Mouse (Mus musculus) liver, embryonic 16.5 days (tissue): ENCODE data around the gene Mrgprd. TPM values are rescaled to one million over a fixed set of nuclear protein-coding genes. Genes with fewer than 3 reads are reported as not detected.

Experiments
- ATAC-seq: fragments of 200-750 bp; cut with Nextera tagmentation; 2 replicates; pipeline ENCODE4 v1.8.0; 2017; ENCODE audit warnings: low read depth, mild to moderate bottlenecking, moderate number of reproducible peaks, moderate library complexity
- H3K27ac ChIP-seq: fragments of 300-500 bp; sonication (generic); 2 replicates; pipeline ENCODE4 v1.5.1; 2014; ENCODE audit warnings: mild to moderate bottlenecking, low read length
- H3K27me3 ChIP-seq: fragments of 300-500 bp; sonication (generic); 2 replicates; pipeline ENCODE4 v1.6.1; 2014; ENCODE audit warnings: low read depth, low read length, mixed read lengths; ENCODE audit not compliant: control insufficient read depth, insufficient read depth
- H3K36me3 ChIP-seq: fragments of 300-500 bp; sonication (generic); 2 replicates; pipeline ENCODE4 v1.6.1; 2014; ENCODE audit warnings: mild to moderate bottlenecking; ENCODE audit not compliant: control insufficient read depth, insufficient read depth
- H3K4me1 ChIP-seq: fragments of 300-500 bp; sonication (generic); 2 replicates; pipeline ENCODE4 v1.6.1; 2014; ENCODE audit warnings: low read depth, low read length, mixed read lengths; ENCODE audit not compliant: control insufficient read depth
- H3K4me2 ChIP-seq: fragments of 300-500 bp; sonication (generic); 2 replicates; pipeline ENCODE4 v1.6.1; 2014; ENCODE audit warnings: low read depth, low read length, mixed read lengths
- H3K4me3 ChIP-seq: fragments of 300-500 bp; sonication (generic); 2 replicates; pipeline ENCODE4 v1.5.1; 2014; ENCODE audit warnings: low read depth, mild to moderate bottlenecking, low read length
- H3K9ac ChIP-seq: fragments of 300-500 bp; sonication (generic); 2 replicates; pipeline ENCODE4 v1.6.1; 2014; ENCODE audit warnings: low read depth, low read length
- H3K9me3 ChIP-seq: fragments of 300-500 bp; sonication (generic); replicated peaks from 2 replicates; pipeline ENCODE4 v1.6.1; 2016; ENCODE audit warnings: low read length; ENCODE audit not compliant: control insufficient read depth
- WGBS: fragments of 180-500 bp; shearing (Covaris S2); extraction: QIAGEN DNeasy Blood & Tissue Kit; methylation state at CpG from one replicate; pipeline ENCODE4 v1.1.7; 2014; ENCODE audit not compliant: insufficient replicate concordance; 5-methylcytosine and 5-hydroxymethylcytosine counted together
- polyA plus RNA-seq: library from polyadenylated mRNA; unstranded; fragments of >200 nt; fragmentation: Nextera tagmentation; extraction: Ambion mirVana; gene quantifications from 2 replicates; pipeline ENCODE4 v1.2.1, GENCODE M21; 2015

Mrgprd gene
- polyA plus RNA-seq, 1 experiment from 2014 or later: not detected

DNA sequence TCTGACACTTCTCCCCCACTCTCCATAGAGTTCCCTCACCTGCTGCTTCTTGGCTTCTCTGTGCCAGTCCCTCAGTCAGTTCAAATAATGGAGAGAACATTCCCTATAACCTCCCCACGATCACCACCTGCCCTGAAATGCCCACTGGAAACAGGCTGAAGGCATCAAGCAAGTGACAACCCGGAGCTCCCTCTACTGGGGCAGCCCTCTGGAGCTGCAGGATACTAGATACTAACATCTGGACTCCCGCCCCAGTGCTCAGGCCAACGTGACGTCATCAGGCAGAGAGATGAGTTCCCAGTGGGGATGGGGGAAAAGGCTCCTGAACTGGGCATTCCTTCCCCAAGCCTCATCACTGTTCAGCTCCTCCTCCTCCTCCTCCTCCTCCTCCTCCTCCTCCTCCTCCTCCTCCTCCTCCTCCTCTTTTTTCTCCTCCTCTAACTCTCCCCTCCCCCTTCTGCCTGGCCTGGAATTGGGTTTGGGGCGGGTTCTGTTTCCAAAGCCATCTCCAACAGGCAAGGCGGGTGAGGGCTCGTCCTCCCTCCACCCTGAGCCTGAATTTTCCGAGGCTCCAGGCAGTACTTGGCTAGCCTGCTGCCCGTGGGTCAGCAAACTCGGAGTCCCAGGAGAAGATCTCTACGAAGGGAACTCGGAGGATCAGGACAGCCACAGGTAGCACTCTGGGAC lies 14.2 kb upstream of the Mrgprd start, which contains the start of gene Mrgprf:
Gene Mrgprf, plus strand, starts transcription at position 508 of the 687 bp plus-strand sequence.
- ATAC-seq: no peak
- Histone ChIP-seq H3K27ac (no peak within 1 kb of the TSS), H3K27me3 (no peaks in the 10 kb centered on the region), H3K4me1 (peaks cover 5% of the 10 kb centered on the region; the same call in 1 of the 2 replicates), H3K4me3 (no peak within 1 kb of the TSS), H3K9me3 (no peaks in the 10 kb centered on the region), H3K9ac (no peak within 1 kb of the TSS), H3K36me3 (no peaks in the 10 kb centered on the region), H3K4me2 (no peak within 1 kb of the TSS)
- WGBS: 31% methylated on average over 12 of the region's 13 CpGs

DNA sequence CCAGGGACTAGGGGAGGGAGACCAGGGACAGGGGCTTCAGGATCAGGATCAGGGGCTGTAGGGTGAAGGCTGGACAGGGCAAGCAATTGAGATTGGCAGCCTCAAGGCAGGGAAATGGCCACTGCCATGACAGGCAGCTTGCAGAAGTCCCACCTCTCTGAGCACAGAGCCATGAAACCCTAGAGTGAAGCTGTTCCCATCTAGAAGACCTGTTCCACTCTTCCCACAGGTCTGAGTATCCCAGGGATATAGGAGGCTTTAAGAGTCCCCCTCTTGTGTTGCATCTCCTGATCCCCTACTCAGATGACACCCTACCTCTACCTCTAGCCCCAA lies 13.7 kb upstream of the Mrgprd start:
- no peaks in the 10 kb centered on the region for H3K9me3 ChIP-seq
- no peaks in the 10 kb centered on the region for H3K27me3 ChIP-seq
- H3K36me3 ChIP-seq: no peaks in the 10 kb centered on the region
- no peak overlapping the region for H3K4me2 ChIP-seq
- peaks cover 5% of the 10 kb centered on the region; the same call in 1 of the 2 replicates for H3K4me1 ChIP-seq
- no peak for ATAC-seq
- H3K4me3 ChIP-seq: no peak overlapping the region
- H3K27ac ChIP-seq: no peak overlapping the region
- H3K9ac ChIP-seq: no peak overlapping the region

DNA sequence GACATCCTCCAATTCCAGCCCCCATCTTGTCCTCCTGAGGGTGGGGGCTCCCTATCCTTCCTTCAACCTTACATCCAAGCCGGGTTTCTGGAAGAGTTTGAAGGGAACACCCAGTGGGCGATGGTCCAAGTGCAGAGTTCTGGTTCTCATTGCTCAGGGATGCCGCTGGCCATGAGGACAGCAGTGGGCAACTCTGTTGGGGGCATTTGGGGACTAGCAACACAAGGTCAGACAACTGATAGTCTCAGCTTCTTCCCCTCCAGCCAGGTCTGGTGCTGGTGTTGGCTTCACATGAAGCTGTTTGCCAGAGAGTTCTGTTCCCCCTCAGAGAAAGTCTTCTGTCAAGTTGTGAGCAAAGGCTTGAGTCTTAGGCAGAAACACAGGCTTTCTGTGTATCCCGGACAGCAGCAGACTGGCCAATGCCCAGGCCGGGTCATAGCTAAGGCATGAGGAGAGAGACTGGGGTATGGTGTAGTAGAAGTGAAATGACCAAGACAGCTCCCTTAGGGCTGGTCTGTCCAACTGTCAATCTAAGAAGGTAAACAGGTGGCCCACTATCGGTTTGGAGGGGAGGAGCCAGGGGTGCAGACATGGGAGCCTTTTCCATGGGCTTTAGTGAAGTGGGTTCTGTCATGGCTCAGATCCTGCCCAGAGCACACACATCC lies 13.2 kb upstream of the Mrgprd start:
- no peak overlapping the region for H3K4me3 ChIP-seq

DNA sequence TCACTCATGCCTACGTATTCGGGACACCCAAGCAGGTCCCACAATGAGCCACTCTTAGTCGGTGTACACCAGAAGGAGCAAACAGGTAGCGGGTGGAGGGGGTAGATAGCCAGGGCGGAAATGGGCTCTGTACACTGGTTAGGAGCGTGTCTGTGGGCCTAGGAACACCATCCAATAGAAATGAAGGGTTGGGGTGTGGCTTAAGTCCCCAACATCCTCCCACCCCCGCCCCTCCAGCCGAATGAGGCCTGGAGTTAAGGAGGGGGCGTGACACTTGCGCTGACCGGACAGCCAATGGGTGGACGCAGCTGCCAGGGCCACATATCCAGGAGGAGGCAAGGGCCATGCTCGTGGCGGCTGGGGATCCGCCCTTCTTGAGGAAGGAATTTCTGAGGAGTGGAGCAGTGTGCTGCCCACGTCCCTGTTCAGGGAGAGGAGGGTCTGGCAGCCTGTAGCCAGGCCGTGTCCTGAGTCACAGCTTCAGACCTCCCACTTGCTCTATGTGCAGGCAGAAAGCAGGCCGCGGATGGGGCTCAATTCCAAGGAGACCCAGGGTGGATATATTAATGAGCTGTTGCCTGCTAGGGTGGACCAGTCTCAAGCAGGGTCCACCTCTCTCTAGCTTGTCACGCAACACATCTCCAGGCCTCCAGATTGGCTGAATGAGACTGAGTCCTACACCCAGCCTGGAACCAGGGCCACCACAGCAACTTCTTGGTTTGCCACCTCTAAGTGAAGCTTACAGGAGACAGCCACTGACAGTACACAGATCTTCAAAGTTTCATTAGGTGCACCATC lies 11.9 kb upstream of the Mrgprd start:
- no peaks in the 10 kb centered on the region for H3K9me3 ChIP-seq
- peak overlapping the region; percentile 24 for H3K4me2 ChIP-seq
- peak; percentile 80 for ATAC-seq
- H3K4me1 ChIP-seq: peaks cover 5% of the 10 kb centered on the region; the same call in 1 of the 2 replicates
- no peak overlapping the region for H3K9ac ChIP-seq
- WGBS: 14% methylated on average over 20 of the region's 20 CpGs
- no peaks in the 10 kb centered on the region for H3K36me3 ChIP-seq
- H3K27me3 ChIP-seq: no peaks in the 10 kb centered on the region
- no peak overlapping the region for H3K27ac ChIP-seq
- H3K4me3 ChIP-seq: no peak overlapping the region

More for the DNA sequence above, 13.2 kb upstream of the Mrgprd start:
- WGBS: 57% methylated on average over 6 of the region's 6 CpGs
- no peak overlapping the region for H3K4me2 ChIP-seq
- no peak overlapping the region for H3K9ac ChIP-seq
- H3K36me3 ChIP-seq: no peaks in the 10 kb centered on the region
- no peaks in the 10 kb centered on the region for H3K27me3 ChIP-seq
- no peak overlapping the region for H3K27ac ChIP-seq
- no peak for ATAC-seq
- no peaks in the 10 kb centered on the region for H3K9me3 ChIP-seq
- peaks cover 5% of the 10 kb centered on the region; the same call in 1 of the 2 replicates for H3K4me1 ChIP-seq

DNA sequence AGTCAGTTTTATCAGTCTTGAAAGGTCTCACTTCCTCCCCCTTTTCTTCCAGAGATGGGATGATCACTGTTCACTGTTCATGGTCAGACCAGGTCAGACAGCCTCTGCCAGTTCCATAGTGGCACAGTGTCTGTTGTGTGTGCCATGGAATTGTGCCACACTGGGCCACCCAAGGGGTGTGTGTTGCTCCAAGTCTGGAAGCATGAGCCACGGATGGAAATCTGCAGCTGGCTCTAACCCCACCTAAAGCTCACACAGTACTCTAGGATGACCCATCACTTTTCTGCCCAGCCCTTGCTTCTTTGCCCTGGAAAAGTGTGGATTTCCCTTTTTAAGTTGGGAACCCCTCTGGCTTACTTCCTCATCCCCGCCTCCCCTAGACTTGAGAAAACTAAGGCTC lies 10.5 kb upstream of the Mrgprd start:
- no peak overlapping the region for H3K9ac ChIP-seq

DNA sequence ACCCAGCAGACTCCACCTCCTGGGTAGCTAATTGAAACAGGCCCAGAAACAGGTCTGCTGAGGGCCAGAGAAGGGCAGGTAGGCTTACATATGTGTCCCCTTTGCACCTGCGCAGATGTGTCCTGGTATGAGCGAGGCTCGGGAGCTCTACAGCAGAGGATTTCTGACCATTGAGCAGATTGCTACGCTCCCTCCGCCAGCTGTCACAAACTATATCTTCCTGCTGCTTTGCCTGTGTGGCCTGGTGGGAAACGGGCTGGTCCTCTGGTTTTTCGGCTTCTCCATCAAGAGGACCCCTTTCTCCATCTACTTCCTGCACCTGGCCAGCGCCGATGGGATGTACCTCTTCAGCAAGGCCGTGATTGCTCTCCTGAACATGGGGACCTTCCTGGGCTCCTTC lies 7.0 kb upstream of the Mrgprd start:
- no peaks in the 10 kb centered on the region for H3K27me3 ChIP-seq
- no peaks in the 10 kb centered on the region for H3K9me3 ChIP-seq
- no peak overlapping the region for H3K9ac ChIP-seq
- no peak overlapping the region for H3K4me3 ChIP-seq
- no peaks in the 10 kb centered on the region for H3K36me3 ChIP-seq
- 73% methylated on average over 10 of the region's 10 CpGs for WGBS
- H3K4me1 ChIP-seq: no peaks in the 10 kb centered on the region; the same call in 1 of the 2 replicates
- H3K27ac ChIP-seq: no peak overlapping the region
- H3K4me2 ChIP-seq: no peak overlapping the region
- ATAC-seq: no peak

More for the DNA sequence above, 10.5 kb upstream of the Mrgprd start:
- Histone ChIP-seq H3K36me3 (no peaks in the 10 kb centered on the region), H3K27me3 (no peaks in the 10 kb centered on the region), H3K9me3 (no peaks in the 10 kb centered on the region), H3K4me3 (no peak overlapping the region), H3K4me2 (no peak overlapping the region), H3K4me1 (peaks cover 5% of the 10 kb centered on the region; the same call in 1 of the 2 replicates), H3K27ac (no peak overlapping the region)
- ATAC-seq: no peak
- 45% methylated on average over 2 of the region's 2 CpGs for WGBS

DNA sequence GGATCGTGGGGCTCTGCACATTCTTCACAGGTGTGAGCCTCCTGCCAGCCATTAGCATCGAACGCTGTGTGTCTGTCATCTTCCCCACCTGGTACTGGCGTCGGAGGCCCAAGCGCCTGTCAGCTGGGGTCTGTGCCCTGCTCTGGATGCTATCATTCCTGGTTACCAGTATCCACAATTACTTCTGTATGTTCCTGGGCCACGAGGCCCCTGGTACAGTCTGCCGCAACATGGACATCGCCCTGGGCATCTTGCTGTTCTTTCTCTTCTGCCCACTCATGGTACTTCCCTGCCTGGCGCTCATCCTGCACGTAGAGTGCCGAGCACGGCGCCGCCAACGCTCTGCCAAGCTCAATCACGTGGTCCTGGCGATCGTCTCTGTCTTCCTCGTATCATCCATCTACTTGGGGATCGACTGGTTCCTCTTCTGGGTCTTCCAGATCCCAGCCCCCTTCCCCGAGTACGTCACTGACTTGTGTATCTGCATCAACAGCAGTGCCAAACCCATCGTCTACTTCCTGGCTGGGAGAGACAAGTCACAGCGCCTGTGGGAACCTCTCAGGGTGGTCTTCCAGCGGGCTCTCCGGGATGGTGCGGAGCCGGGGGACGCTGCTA lies 6.5 kb upstream of the Mrgprd start:
- Histone ChIP-seq H3K27ac (no peak overlapping the region), H3K9me3 (no peaks in the 10 kb centered on the region), H3K36me3 (no peaks in the 10 kb centered on the region), H3K4me2 (no peak overlapping the region), H3K27me3 (no peaks in the 10 kb centered on the region), H3K9ac (no peak overlapping the region), H3K4me1 (no peaks in the 10 kb centered on the region), H3K4me3 (no peak overlapping the region)
- no peak for ATAC-seq
- WGBS: 56% methylated on average over 30 of the region's 30 CpGs

DNA sequence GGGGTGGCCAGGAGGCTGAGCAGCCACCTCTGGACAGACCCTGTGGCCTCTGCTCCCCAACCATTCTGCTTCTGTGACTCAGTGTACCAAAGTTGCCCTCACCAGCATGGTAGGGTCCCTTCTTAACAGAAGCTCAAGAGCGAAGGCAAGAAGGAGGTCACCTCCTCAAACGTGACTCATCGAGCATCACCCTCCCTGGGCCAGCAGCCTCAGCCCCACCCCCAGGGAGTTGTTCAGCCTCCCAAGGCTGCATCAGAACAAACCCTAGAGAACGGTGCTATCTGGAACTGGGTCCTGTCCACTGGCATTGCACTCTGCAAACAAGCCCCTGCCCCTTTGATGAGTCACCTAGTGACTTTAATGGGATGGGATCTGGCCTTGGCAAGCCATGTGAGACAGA lies 5.8 kb upstream of the Mrgprd start:
- WGBS: 64% methylated on average over 4 of the region's 4 CpGs
- no peak overlapping the region for H3K4me3 ChIP-seq
- no peaks in the 10 kb centered on the region for H3K36me3 ChIP-seq
- no peak overlapping the region for H3K9ac ChIP-seq
- no peak overlapping the region for H3K4me2 ChIP-seq
- H3K27ac ChIP-seq: no peak overlapping the region
- ATAC-seq: no peak
- H3K27me3 ChIP-seq: no peaks in the 10 kb centered on the region
- no peaks in the 10 kb centered on the region for H3K4me1 ChIP-seq
- no peaks in the 10 kb centered on the region for H3K9me3 ChIP-seq
